Mouse (Mus musculus): Measurements from ENCODE around the gene Tap2.

Tap2 gene

DNA sequence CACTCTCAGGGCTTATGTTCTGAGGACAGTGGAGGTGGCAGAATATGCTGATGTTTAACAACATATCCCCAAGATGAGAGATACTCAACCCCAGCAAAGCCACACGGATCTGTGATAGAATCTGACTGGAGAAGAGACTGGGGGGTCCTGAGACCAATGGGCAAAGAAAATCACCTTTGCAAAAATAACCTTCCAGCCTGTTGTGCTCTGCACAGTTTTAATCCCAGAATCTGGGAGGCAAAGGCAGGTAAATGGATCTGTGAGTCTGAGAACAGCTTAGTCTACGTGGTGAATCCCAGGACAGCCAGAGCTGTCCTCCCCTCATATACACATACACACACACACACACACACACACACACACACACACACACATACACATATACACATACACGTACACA is 46.0 kb downstream of the Tap2 start:
- DNase-seq (ENCODE audit: low read depth, low spot score), result no peak

- no peak for DNase-seq (ENCODE audit: low read depth, low spot score)
Observed at GRCm38 (mm10) chr17:34249878-34250277, 46.6 kb downstream of the Tap2 start.

GRCm38 (mm10) chr17:34251666-34252065 is 48.3 kb downstream of the Tap2 start:
- DNase-seq (ENCODE audit: low read depth, low spot score), result no peak

DNA sequence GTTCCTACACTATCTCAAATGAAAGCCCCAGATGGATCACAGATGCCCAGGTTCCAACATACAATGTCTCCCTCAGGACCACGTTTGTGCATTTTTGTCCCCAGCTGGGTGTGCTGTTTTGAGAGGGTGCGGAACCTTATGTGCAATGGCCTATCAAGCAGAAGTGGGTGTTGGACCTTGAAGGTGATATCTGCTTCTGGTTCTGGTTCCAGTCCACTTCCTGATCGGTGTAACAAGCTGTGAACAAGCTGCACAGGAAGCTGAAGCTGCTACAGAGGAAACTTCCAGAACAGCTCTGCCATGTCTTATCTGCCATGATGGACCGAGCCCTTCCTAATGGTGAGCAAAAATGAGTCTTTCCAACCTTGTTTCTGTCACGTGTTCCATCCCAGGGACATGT is 53.2 kb downstream of the Tap2 start:
- DNase-seq (ENCODE audit: low read depth, low spot score), result no peak

DNA sequence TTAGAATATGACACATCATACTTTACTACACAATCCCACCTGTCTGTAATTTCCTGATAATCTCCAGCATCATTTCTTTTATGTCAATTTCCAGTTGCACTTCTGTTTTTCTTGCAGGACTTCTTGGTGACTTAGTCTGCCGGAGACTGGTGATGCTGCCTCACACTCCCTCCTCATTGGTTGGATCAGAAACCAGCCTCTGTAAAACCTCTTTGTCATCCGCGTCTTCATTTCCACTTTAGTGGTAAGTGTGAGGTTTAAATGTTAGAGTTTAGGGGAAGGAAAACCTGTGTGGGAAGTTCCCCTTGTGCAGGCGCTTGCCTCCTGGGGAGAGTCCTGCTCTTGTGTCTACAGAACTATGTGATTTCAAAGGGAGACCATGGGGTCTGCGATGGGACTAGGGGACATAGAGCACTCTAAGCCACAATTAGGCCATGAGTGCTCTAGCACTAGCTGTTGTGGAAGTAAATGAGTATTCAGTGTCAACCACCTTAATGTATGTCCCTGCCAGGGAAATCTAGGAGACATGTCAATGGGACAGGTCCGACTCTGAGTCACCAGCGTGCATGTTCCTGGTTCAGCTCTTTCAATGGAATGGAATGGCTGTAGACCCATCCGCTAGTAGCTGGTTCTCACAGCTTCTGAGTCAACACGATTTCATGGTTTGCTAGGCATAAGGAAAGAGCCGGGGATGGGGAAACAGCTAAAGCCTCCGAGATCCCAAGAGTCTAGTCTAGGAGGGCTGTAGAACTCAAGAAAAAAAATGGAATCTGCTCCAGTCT is 54.5 kb downstream of the Tap2 start, which contains the start of gene H2-Ab1:
Gene H2-Ab1, plus strand, starts transcription at position 96 of the 782 bp plus-strand sequence.
- no peak for DNase-seq (ENCODE audit: low read depth, low spot score)

- DNase-seq (ENCODE audit: low read depth, low spot score), result no peak
Observed at GRCm38 (mm10) chr17:34260551-34260950, 57.2 kb downstream of the Tap2 start.

- peak; percentile 46 for DNase-seq (ENCODE audit: low read depth, low spot score)
Observed at GRCm38 (mm10) chr17:34261502-34261901, 58.2 kb downstream of the Tap2 start.

DNA sequence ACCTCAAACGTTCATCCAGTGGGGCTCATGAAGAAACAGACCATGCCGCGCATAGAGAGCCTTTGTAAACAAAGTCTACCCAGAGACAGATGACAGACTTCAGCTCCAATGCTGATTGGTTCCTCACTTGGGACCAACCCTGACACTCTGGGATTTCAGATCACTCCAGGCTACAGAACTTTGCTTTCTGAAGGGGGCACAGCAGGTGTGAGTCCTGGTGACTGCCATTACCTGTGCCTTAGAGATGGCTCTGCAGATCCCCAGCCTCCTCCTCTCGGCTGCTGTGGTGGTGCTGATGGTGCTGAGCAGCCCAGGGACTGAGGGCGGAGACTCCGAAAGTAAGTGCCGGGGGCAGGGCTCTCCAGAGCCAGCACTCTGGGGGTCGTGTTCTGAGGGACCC is 59.7 kb downstream of the Tap2 start:
- DNase-seq (ENCODE audit: low read depth, low spot score), result peak; percentile 71

DNA sequence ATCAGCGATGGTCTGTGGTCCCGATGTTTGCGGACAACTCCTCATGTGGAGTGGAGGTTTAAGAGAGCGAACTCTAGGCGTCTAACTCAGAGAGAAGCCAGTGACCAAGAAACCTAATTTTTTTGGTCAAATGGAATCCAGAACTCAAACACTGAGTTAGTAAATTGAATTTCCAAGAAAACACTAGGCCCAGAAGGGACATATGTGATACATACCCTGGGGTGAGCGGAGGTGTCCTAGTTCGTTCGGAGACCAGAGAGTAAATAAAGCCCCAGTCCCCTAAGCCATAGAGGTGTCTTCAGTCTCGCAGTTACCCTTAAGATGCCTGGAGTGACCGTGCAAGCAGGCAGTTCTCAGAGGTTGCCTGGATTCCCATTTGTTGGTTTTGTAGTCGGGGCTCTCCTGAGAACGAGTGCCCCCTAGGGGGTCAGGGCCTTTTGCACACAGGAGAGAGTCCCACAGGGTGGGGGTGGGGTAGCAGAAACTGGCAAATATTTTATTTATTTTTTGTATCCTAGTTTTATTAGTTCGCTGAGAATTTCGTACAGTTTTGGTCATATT is 60.6 kb downstream of the Tap2 start:
- no peak for DNase-seq (ENCODE audit: low read depth, low spot score)

GRCm38 (mm10) chr17:34264452-34265351 is 61.4 kb downstream of the Tap2 start:
- no peak for DNase-seq (ENCODE audit: low read depth, low spot score)
